Mouse (Mus musculus) C2C12 (cell line): ENCODE results near the gene Vps9d1. TPM values are rescaled to one million over a fixed set of nuclear protein-coding genes. Genes with fewer than 3 reads are reported as not detected.

Experiments used
- H3K27me3 ChIP-seq: one replicate; pipeline ENCODE4 v1.6.1; 2011; ENCODE audit not compliant: control insufficient read depth, insufficient read depth, insufficient read length
- H3K36me3 ChIP-seq: one replicate; pipeline ENCODE4 v1.6.1; 2011; ENCODE audit not compliant: control insufficient read depth, insufficient read depth
- H3K4me3 ChIP-seq: one replicate; pipeline ENCODE4 v1.5.1; 2011; ENCODE audit warnings: mild to moderate bottlenecking, control low read depth; ENCODE audit not compliant: poor library complexity, insufficient read depth, severe bottlenecking
- H3K79me2 ChIP-seq: one replicate; pipeline ENCODE4 v1.6.1; 2011; ENCODE audit not compliant: control insufficient read depth, insufficient read depth
- H3K79me3 ChIP-seq: one replicate; pipeline ENCODE4 v1.6.1; 2011; ENCODE audit warnings: low read depth, control low read depth
- H3ac ChIP-seq: one replicate; pipeline ENCODE3; 2011; ENCODE audit warnings: low read depth; ENCODE audit not compliant: control insufficient read depth, insufficient read length
- CEBPB ChIP-seq: IDR thresholded peaks from one replicate; pipeline ENCODE4 v1.6.1; 2011; ENCODE audit warnings: low read depth, mild to moderate bottlenecking, control low read depth, moderate library complexity
- CTCF ChIP-seq: IDR thresholded peaks from one replicate; pipeline ENCODE4 v1.5.1; 2011; ENCODE audit not compliant: control insufficient read depth, insufficient read depth, insufficient read length
- FOSL1 ChIP-seq: IDR thresholded peaks from one replicate; pipeline ENCODE4 v1.8.0; 2011; ENCODE audit warnings: mild to moderate bottlenecking, low read length; ENCODE audit not compliant: poor library complexity, insufficient read depth, severe bottlenecking
- MAX ChIP-seq: IDR thresholded peaks from one replicate; pipeline ENCODE4 v1.6.1; 2011; ENCODE audit warnings: mild to moderate bottlenecking, control low read depth
- MYOD1 ChIP-seq: IDR thresholded peaks from one replicate; pipeline ENCODE4 v1.6.1; 2011; ENCODE audit warnings: low read depth; ENCODE audit not compliant: control insufficient read depth, insufficient read length
- MYOG ChIP-seq: IDR thresholded peaks from one replicate; pipeline ENCODE4 v1.6.1; 2011; ENCODE audit not compliant: control insufficient read depth, insufficient read length; ENCODE audit errors: extremely low read depth
- USF1 ChIP-seq: IDR thresholded peaks from one replicate; pipeline ENCODE4 v1.6.1; 2011; ENCODE audit warnings: low read depth, mild to moderate bottlenecking, control low read depth, moderate library complexity
- polyA plus RNA-seq: library from polyadenylated mRNA; unstranded; fragments of >200 nt; fragmentation: generic; extraction: Trizol; gene quantifications from one replicate; pipeline ENCODE4 v1.2.1, GENCODE M21; 2012; ENCODE audit warnings: missing spikeins

The Vps9d1 gene
- polyA plus RNA-seq, 1 experiment, result 8.5 TPM

DNA sequence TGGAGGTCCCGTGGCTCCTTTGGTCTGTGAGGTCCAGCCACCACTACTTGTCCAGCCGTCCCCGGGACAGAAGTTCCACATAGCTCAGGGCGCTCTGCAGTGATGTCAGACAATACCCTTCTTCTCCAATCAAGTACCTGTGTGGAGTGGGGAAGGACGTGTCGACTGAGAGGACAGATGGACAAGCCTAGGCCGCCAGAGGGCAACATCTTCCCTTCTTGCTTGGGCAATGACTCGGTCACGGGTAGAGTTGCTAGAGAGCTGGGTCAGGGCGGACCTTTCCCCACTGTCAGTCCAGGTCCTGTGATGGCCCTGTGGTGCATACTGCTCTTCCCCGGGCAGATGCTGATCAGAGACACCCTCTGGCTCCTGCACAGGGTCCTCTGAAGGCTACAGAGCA lies 11.1 kb downstream of the Vps9d1 start:
- no peaks in the 10 kb centered on the region for H3K79me3 ChIP-seq
- TF ChIP-seq MAX (no peak), MYOG (no peak), CEBPB (no peak)
- H3K27me3 ChIP-seq, result no peaks in the 10 kb centered on the region
- no peaks in the 10 kb centered on the region for H3K36me3 ChIP-seq
- H3K4me3 ChIP-seq, result no peak overlapping the region
- no peak overlapping the region for H3ac ChIP-seq
- no peaks in the 10 kb centered on the region for H3K79me2 ChIP-seq

DNA sequence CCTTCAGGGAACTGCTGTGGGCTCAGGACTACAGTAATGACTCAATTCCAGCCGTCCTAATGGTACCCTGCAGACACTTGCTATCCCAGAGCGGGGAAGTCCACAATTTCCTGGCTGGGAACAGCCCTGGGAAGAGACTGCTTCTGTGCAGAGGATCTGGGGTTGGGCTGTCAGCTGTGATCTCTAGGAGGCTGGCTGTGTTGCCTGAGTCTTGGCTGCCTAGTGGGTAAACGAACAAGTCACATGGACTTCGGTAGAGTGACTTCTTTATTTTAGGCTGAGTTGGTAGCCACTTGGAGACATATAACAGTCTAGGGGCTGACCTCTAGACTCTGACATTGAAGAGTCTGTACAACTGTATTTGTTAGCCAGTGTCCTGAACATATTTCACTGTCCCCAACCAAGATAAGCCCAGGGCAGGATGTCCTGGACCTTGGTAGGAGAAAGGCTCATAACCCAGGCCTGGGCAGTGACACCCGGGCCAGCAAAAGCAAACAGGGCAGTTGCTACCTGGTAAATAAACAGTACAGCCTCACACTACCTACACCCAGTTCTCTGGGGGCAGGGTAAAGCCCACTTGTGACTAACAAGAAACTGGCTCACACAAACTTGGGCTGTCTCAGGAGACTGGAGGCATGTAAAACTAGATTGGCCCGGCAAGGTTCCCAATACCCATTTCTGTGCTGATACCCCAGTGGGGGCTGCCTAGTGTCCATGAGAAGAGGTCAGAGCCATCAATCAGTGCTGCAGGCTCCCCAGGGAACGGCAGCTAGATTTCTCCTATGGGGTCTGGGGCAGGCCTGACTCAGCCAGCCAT lies 11.8 kb downstream of the Vps9d1 start:
- no peak for TF ChIP-seq MAX
- H3K79me3 ChIP-seq, result no peaks in the 10 kb centered on the region
- no peaks in the 10 kb centered on the region for H3K79me2 ChIP-seq
- H3K27me3 ChIP-seq, result no peaks in the 10 kb centered on the region
- no peak overlapping the region for H3ac ChIP-seq
- no peak overlapping the region for H3K4me3 ChIP-seq
- H3K36me3 ChIP-seq, result no peaks in the 10 kb centered on the region

DNA sequence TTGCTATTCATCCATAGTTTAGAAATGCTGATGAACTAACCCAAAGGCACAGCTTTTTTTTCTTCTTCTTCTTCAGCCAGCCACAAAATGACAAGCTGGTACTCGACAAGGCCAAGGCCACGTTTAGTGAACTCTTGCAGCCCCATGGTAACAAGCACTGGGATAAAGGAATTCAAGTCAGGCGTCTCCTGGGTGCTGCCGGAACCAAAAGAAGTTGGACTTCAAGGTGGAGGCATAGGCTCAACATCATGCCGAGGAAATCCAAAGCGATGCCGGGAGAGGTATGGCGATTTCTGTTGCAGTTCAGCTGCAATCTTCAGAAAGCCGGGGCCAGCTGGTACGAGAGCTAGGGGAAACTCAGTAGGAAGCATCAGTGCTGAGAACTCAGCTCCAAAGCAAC lies 14.8 kb downstream of the Vps9d1 start:
- TF ChIP-seq FOSL1, result no peak
- TF ChIP-seq MYOG, result no peak
- H3K4me3 ChIP-seq, result no peak overlapping the region
- no peaks in the 10 kb centered on the region for H3K79me2 ChIP-seq
- no peaks in the 10 kb centered on the region for H3K79me3 ChIP-seq
- H3K27me3 ChIP-seq, result no peaks in the 10 kb centered on the region
- H3K36me3 ChIP-seq, result no peaks in the 10 kb centered on the region
- H3ac ChIP-seq, result no peak overlapping the region

DNA sequence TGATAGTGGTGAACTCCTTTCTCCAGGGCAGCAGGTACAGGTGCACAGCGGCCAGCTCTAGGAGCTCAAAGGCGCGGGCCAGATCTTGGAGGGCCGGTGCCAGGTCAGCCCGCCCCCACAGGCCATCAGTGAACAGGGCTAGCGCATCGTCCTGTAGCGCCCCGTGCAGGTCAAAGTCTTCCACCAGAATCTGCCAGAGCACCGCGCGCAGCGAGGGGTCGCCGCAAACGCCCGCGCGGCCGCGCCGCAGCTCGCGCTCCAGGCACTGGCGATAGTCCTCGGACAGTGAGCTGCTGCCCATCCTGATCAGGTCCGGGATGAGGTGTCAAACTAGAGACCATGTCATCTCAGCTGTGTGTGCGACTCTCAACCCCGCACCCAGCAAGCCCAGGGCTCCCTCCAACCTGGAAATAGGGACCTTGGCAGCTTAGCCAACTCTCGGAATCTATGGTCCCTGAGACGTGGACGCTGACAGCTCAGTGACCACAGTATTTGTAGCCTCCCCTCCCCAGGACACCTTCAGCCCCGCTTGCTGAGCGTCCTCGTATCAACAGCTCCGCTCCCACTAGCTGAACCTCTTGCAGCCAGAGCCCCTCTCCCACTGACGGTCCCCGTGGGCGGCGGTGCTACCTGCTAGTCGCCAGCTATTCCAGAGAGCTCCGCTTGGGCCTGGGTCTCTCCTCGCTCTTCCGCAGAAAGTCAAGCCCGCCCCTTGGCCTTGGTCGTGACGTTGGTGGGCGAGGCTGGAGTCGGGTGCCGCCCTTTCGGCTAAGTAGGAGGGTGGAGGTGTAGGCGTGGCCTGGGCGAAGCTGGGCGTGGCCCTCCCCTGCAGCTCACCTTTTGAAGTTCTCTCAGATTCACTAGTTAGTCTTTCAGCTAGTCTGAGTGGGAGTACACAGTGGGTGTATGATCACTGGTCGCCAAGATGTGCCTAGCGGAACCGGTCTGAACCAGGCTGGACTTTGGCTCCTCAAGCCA lies 18.3 kb downstream of the Vps9d1 start, which contains the start of gene Spata2l:
Gene Spata2l, minus strand, starts transcription at position 714 of the 978 bp plus-strand sequence.
- H3K79me3 ChIP-seq, result no peaks in the 10 kb centered on the region
- H3K79me2 ChIP-seq, result no peaks in the 10 kb centered on the region
- H3K36me3 ChIP-seq, result no peaks in the 10 kb centered on the region
- peak within 1 kb of the TSS; percentile 77 for H3ac ChIP-seq
- no peak for TF ChIP-seq MYOG
- TF ChIP-seq CEBPB, result no peak
- TF ChIP-seq MYOD1, result no peak
- no peak for TF ChIP-seq USF1
- TF ChIP-seq MAX, result no peak
- no peak for TF ChIP-seq FOSL1
- peak within 1 kb of the TSS; percentile 25 for H3K4me3 ChIP-seq
- no peaks in the 10 kb centered on the region for H3K27me3 ChIP-seq

DNA sequence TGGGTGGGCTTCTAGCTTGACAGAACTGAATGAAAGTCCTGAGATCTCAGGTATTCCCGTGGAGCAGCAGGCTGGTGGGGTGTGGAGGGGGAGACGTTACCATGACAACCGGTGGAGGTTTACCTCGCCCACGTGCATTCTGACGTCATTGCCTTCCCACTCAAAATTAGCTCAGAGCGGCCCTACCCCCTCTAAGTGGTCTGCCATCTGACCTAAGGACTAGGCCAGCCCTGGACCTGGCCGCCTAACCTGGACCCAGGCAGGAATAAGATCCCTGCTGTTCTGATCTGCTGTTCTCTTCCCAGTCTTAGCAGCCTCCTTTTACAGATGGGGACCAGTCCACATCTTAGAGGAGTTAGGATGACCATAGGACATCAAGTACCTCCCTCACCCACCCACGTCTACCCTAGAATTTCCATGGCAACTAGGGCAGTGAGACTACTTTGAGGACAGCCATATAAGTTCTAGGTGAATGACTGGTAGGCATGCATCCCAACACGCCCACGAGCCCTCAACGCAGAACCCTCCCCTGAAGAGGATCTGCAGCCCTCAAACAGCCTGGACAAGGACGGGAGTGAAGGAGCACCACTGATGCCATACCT lies 19.1 kb downstream of the Vps9d1 start:
- H3K36me3 ChIP-seq, result no peaks in the 10 kb centered on the region
- H3K4me3 ChIP-seq, result no peak overlapping the region
- TF ChIP-seq FOSL1, result no peak
- TF ChIP-seq MAX, result no peak
- TF ChIP-seq CTCF, result no peak
- no peaks in the 10 kb centered on the region for H3K27me3 ChIP-seq
- H3K79me3 ChIP-seq, result no peaks in the 10 kb centered on the region
- H3K79me2 ChIP-seq, result no peaks in the 10 kb centered on the region
- peak overlapping the region; percentile 0 for H3ac ChIP-seq

DNA sequence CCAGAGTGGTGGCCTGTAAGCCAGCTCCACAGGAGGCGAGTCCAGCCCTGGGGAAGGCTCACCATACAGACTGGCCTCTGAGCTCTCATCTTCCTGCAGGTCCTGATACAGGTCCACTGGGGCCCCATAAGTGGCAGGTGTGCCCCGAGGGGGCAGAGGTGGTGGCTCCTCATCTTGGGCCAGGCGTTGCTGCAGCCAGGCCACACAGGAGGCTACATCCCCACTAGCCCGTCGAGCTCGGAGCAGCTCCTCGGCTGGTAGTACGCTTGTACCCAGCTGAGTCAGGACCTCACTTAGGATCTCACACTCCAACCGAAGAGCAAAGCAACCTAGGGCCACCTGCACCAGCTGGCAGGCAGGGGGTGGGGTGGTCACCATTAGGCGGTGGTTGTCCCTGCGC lies 20.4 kb downstream of the Vps9d1 start:
- TF ChIP-seq MAX (no peak), USF1 (no peak), CEBPB (no peak), MYOG (no peak), CTCF (no peak), FOSL1 (no peak), MYOD1 (no peak)
- H3K36me3 ChIP-seq, result no peaks in the 10 kb centered on the region
- no peaks in the 10 kb centered on the region for H3K27me3 ChIP-seq
- no peaks in the 10 kb centered on the region for H3K79me3 ChIP-seq
- no peaks in the 10 kb centered on the region for H3K79me2 ChIP-seq
- no peak overlapping the region for H3ac ChIP-seq
- H3K4me3 ChIP-seq, result no peak overlapping the region
